Mouse (Mus musculus): ENCODE results near the gene Agbl4.

DNA sequence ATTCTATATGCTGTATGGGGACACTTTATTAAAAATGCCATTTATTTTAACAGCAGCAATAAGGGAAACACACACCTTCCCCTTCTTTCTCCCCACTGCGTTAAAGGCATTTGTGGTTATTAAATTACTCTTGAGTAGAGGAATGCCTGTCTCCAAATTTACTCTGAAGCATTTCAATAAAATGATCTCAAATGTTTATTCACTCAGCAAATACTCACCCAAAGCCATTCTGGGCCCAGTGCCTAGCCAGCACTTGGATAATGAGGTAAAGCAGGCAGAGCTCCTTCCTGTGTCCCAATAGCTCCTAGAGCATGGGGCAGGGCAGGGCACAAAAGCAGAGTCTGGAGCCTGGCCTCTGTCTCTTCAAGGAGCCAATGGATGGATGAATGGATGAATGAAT is 1075.6 kb downstream of the Agbl4 start:
- no peak for TF ChIP-seq GATA1 (IDR thresholded peaks at IDR 0.05; ENCODE audit: low read length)
- TF ChIP-seq TAL1 (IDR thresholded peaks at IDR 0.05; ENCODE audit: low read length), result no peak

All from erythroblast, embryonic 14.5 days (primary cell).